Mouse (Mus musculus): ENCODE results near the gene Tnfrsf14. TPM values are rescaled to one million over a fixed set of nuclear protein-coding genes. Genes with fewer than 3 reads are reported as not detected.

The Tnfrsf14 gene
- polyA plus RNA-seq, 1 experiment from 2014 or later: 2.9 TPM

DNA sequence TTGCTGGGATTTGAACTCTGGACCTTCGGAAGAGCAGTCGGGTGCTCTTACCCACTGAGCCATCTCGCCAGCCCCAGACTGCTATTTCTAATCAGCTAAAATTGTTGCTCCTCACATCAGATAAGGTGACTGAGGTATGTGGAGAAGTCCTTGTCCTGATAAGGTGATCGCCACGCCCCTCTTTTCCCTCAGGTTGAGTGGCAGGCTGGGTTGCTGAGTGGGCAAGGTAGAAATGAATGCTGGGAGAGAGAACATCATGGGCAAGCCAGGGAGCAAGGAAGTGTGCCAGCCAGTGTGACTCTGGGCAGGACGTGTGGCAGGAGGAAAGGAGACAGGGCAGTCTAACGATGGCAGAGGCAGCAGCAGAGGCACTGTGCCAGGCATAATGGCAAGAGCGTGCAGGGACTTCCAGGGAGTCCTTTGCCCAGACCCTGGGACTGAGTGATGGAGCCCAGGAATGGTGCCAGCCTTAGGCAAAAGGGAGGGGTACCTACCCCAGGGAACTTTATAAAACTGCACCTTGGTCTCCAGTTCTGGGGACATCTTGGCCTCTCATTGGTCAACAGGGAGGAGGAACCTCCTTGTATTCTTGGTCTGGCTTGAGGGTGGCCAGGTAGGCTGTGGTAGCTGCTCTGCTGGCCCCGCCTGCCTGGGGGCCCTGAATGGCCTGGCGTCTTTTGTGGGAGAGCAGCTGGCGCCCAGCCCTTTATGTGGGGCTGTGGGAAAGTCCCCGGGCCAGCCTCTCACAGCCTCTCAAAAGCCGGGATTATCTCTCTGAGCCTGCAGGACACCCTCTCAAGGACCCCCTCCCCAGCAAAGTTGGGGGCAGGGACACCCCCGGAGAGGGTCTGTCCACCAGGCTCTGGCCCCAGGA is 19.9 kb upstream of the Tnfrsf14 start:
- peaks cover 52% of the 10 kb centered on the region for H3K27me3 ChIP-seq (replicated peaks)
- no peak overlapping the region for H3K9ac ChIP-seq
- no peak overlapping the region for H3K27ac ChIP-seq (ENCODE audit: poor library complexity, severe bottlenecking)
- no peaks in the 10 kb centered on the region for H3K9me3 ChIP-seq (replicated peaks)
- 57% methylated on average over 14 of the region's 14 CpGs for WGBS
- no peak overlapping the region for H3K4me3 ChIP-seq
- H3K4me2 ChIP-seq: no peak overlapping the region
- ATAC-seq (ENCODE audit: insufficient number of reproducible peaks, low FRiP score): no peak
- no peaks in the 10 kb centered on the region for H3K36me3 ChIP-seq
- H3K4me1 ChIP-seq (replicated peaks): 0 out of 2 replicates have a peak, but pooled peaks cover 11% of the 10 kb centered on the region

- H3K36me3 ChIP-seq: no peaks in the 10 kb centered on the region
- H3K4me3 ChIP-seq: peak overlapping the region; percentile 36
- H3K9me3 ChIP-seq (replicated peaks): no peaks in the 10 kb centered on the region
- 2% methylated on average over 8 of the region's 8 CpGs for WGBS
- H3K9ac ChIP-seq: peak overlapping the region; percentile 48; the same call in 1 of the 2 replicates
- 0 out of 2 replicates have a peak, but pooled peaks cover 11% of the 10 kb centered on the region for H3K4me1 ChIP-seq (replicated peaks)
- H3K27me3 ChIP-seq (replicated peaks): peaks cover 32% of the 10 kb centered on the region
- peak overlapping the region; percentile 65 for H3K4me2 ChIP-seq
- peak; percentile 79 for ATAC-seq (ENCODE audit: insufficient number of reproducible peaks, low FRiP score)
- H3K27ac ChIP-seq (ENCODE audit: poor library complexity, severe bottlenecking): no peak overlapping the region
These were observed 18.0 kb upstream of the Tnfrsf14 start for GRCm38 (mm10) chr4:154946319-154946718.

- ATAC-seq (ENCODE audit: insufficient number of reproducible peaks, low FRiP score): peak; percentile 83
- Histone ChIP-seq H3K27ac (ENCODE audit: poor library complexity, severe bottlenecking) (no peak overlapping the region), H3K36me3 (no peaks in the 10 kb centered on the region), H3K9me3 (replicated peaks) (no peaks in the 10 kb centered on the region), H3K27me3 (replicated peaks) (peaks cover 12% of the 10 kb centered on the region), H3K9ac (no peak overlapping the region), H3K4me3 (no peak overlapping the region), H3K4me1 (replicated peaks) (0 out of 2 replicates have a peak, but pooled peaks cover 11% of the 10 kb centered on the region), H3K4me2 (no peak overlapping the region)
- 14% methylated on average over 2 of the region's 2 CpGs for WGBS
These were observed 15.8 kb upstream of the Tnfrsf14 start for GRCm38 (mm10) chr4:154944121-154944590.

DNA sequence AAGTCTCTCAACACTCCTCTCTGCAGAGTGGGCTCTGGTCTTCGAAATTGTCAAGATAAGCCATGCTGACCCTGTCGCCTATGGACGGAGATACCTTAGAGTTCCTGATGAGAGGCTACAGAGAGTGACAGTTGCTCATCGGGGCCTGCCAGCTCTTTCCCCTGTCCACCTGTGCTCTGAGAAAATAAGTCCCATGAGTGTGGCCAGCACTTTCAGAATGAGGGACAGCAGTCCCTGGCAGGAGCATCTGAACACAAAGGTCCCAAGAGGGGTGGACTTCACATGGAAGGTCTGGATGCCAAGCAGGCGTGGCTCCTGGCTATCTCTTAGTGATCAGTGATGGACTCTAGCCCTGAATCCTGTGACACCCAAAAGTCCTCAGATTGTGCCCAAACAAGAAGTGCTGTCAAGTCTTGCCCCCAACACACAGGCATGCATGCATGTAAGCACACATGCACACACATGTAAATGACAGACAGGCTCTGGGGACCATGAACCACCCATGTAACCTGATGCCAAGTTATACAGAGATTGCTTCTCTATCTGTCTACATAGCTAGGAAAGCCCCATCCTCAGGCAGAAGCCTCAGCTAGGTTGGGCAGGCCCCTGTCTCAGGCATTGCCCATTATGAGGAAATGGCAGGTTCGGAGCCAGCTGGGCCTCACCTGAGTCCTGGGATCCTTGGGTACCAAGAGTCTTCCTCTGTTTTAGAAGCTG is 15.1 kb upstream of the Tnfrsf14 start:
- Histone ChIP-seq H3K4me1 (replicated peaks) (0 out of 2 replicates have a peak, but pooled peaks cover 11% of the 10 kb centered on the region), H3K4me3 (no peak overlapping the region), H3K27ac (ENCODE audit: poor library complexity, severe bottlenecking) (no peak overlapping the region), H3K4me2 (no peak overlapping the region), H3K27me3 (replicated peaks) (peaks cover 5% of the 10 kb centered on the region), H3K9ac (no peak overlapping the region), H3K36me3 (no peaks in the 10 kb centered on the region), H3K9me3 (replicated peaks) (no peaks in the 10 kb centered on the region)
- no peak for ATAC-seq (ENCODE audit: insufficient number of reproducible peaks, low FRiP score)
- 67% methylated on average over 6 of the region's 6 CpGs for WGBS

DNA sequence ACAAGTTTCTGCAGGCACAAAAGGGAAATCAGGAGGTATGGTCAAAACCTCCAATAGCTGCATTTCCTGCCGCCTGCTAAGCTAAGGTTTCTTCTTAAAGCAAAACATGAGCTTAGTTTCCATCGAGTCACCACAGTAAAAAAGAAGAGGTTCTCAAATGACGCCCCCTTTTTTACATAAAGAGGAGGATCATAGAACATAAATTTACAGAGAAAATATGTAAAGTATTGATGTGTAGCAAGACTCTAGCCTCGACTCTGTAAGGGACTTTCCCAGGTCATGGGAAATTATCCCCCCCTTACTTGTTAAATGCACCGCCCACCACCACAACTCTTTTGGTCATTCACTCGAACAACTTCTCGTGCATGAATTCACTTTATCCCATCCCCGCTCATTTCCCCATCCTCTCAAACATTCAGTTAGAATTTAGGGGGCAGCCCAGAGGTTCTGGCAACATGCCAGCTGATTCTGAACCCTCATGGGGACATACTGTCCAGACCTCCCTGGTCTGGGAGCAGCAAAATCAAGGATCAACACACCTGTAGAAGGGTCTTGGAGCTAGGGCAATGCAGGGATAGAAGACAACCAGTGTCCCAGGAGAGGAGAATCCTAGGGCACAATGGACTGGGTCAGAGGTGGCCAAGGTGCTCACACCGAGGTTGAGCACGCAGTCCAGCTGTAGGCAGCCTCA is 14.4 kb upstream of the Tnfrsf14 start:
- H3K4me1 ChIP-seq (replicated peaks): 0 out of 2 replicates have a peak, but pooled peaks cover 11% of the 10 kb centered on the region
- no peaks in the 10 kb centered on the region for H3K9me3 ChIP-seq (replicated peaks)
- no peak overlapping the region for H3K4me2 ChIP-seq
- no peaks in the 10 kb centered on the region; the same call in 1 of the 2 replicates for H3K27me3 ChIP-seq (replicated peaks)
- H3K4me3 ChIP-seq: no peak overlapping the region
- WGBS: 79% methylated on average over 10 of the region's 10 CpGs
- H3K27ac ChIP-seq (ENCODE audit: poor library complexity, severe bottlenecking): no peak overlapping the region
- H3K9ac ChIP-seq: no peak overlapping the region
- no peak for ATAC-seq (ENCODE audit: insufficient number of reproducible peaks, low FRiP score)
- no peaks in the 10 kb centered on the region for H3K36me3 ChIP-seq

- Histone ChIP-seq H3K9ac (no peak overlapping the region), H3K36me3 (no peaks in the 10 kb centered on the region), H3K4me3 (no peak overlapping the region), H3K4me2 (no peak overlapping the region), H3K4me1 (replicated peaks) (0 out of 2 replicates have a peak, but pooled peaks cover 11% of the 10 kb centered on the region), H3K27me3 (replicated peaks) (no peaks in the 10 kb centered on the region; the same call in 1 of the 2 replicates), H3K27ac (ENCODE audit: poor library complexity, severe bottlenecking) (no peak overlapping the region), H3K9me3 (replicated peaks) (no peaks in the 10 kb centered on the region)
- ATAC-seq (ENCODE audit: insufficient number of reproducible peaks, low FRiP score): no peak
- 85% methylated on average over 5 of the region's 5 CpGs for WGBS
These were observed 13.5 kb upstream of the Tnfrsf14 start for GRCm38 (mm10) chr4:154941831-154942230.

- Histone ChIP-seq H3K4me2 (no peak overlapping the region), H3K36me3 (no peaks in the 10 kb centered on the region), H3K27me3 (replicated peaks) (no peaks in the 10 kb centered on the region; the same call in 1 of the 2 replicates), H3K4me3 (no peak overlapping the region), H3K9me3 (replicated peaks) (no peaks in the 10 kb centered on the region), H3K4me1 (replicated peaks) (no peaks in the 10 kb centered on the region), H3K27ac (ENCODE audit: poor library complexity, severe bottlenecking) (no peak overlapping the region), H3K9ac (no peak overlapping the region)
- ATAC-seq (ENCODE audit: insufficient number of reproducible peaks, low FRiP score): no peak
- WGBS: 82% methylated on average over 2 of the region's 2 CpGs
These were observed 11.8 kb upstream of the Tnfrsf14 start for GRCm38 (mm10) chr4:154940156-154940555.

DNA sequence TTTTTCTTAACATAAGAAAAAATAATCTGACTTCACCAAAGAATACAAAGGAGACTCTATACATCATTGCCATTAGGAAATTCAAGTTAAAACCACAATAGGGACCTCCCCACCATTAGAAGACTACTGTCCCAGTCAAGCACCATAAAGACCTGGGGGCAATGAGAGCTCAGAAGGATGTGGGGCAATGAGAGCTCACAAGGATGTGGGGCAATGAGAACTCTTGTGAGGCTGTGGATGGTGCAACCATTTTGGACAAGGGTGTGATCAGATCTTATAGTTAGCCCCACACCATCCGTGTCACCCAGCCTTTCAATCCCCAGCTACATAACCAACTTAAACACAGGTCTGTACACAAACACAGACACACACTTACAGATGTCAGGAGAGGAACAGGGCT is 9.4 kb upstream of the Tnfrsf14 start:
- WGBS: 73% methylated on average over 1 of the region's 1 CpGs
- no peaks in the 10 kb centered on the region for H3K36me3 ChIP-seq
- H3K4me3 ChIP-seq: no peak overlapping the region
- H3K9me3 ChIP-seq (replicated peaks): no peaks in the 10 kb centered on the region
- no peaks in the 10 kb centered on the region for H3K4me1 ChIP-seq (replicated peaks)
- no peak overlapping the region for H3K27ac ChIP-seq (ENCODE audit: poor library complexity, severe bottlenecking)
- no peak overlapping the region for H3K9ac ChIP-seq
- H3K27me3 ChIP-seq (replicated peaks): peaks cover 18% of the 10 kb centered on the region
- no peak overlapping the region for H3K4me2 ChIP-seq
- no peak for ATAC-seq (ENCODE audit: insufficient number of reproducible peaks, low FRiP score)

DNA sequence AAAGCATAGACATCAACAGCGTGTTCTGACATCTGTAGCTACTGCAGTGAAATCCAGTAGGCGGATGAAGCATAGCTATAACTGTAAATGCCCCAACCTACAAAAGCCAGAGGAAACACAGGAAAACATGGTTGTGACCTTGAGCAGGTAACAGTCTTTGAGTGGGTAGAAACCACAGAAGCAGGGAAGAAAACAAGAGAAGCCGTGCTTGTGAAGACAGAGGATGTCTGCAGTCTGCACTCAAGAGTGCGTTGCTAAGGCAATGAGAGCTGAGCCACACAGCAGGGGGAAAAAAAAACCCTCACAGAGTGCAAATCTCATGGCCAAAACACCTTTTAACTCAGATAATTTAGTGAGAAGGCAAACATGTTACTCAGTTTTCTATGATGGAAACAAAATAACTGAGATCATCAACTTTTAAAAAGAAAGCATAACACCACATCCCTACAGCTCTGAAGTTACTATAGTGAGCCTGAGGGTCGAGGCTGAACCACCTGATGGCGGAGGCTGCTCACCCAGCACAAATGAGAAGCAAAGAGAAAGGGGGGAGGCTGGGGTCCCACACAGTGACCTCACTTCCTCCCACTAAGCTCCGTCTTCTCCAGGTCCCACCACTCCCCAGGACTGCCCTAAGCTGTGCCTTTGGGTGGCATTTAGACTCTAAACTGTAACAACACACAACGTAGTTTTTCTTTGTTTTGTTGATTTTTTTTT is 8.3 kb upstream of the Tnfrsf14 start:
- Histone ChIP-seq H3K36me3 (no peaks in the 10 kb centered on the region), H3K4me1 (replicated peaks) (no peaks in the 10 kb centered on the region), H3K27ac (ENCODE audit: poor library complexity, severe bottlenecking) (no peak overlapping the region), H3K27me3 (replicated peaks) (peaks cover 22% of the 10 kb centered on the region), H3K4me3 (no peak overlapping the region), H3K9me3 (replicated peaks) (no peaks in the 10 kb centered on the region), H3K9ac (no peak overlapping the region), H3K4me2 (no peak overlapping the region)
- ATAC-seq (ENCODE audit: insufficient number of reproducible peaks, low FRiP score): no peak
- WGBS: 62% methylated on average over 8 of the region's 8 CpGs

DNA sequence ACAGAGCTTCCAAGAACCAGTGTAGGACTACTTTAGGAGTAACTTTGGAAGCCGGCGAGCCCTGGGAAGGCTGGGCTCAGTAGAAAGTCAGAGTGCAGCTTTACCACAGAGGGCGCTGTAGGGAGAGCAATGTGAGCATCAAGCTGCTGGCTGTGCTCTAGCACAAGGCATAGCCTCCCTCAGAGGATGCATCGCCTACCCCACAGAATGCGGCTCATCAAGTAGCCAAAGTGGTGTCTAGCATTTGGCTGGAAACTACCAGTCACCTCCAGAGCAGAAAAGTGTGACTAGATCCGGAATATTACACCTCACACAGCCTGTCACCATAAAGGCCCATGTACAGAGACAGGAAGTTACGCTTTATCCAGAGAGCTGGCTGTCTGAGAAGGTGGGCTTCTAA is 7.4 kb upstream of the Tnfrsf14 start:
- no peak for ATAC-seq (ENCODE audit: insufficient number of reproducible peaks, low FRiP score)
- Histone ChIP-seq H3K27ac (ENCODE audit: poor library complexity, severe bottlenecking) (no peak overlapping the region), H3K36me3 (no peaks in the 10 kb centered on the region), H3K9me3 (replicated peaks) (no peaks in the 10 kb centered on the region), H3K27me3 (replicated peaks) (peaks cover 22% of the 10 kb centered on the region), H3K4me3 (no peak overlapping the region), H3K4me1 (replicated peaks) (no peaks in the 10 kb centered on the region), H3K9ac (no peak overlapping the region), H3K4me2 (no peak overlapping the region)
- 72% methylated on average over 7 of the region's 7 CpGs for WGBS

Measured in heart, embryonic 12.5 days (tissue).